Mouse (Mus musculus): ENCODE measurements around the gene Camk2b. TPM values are rescaled to one million over a fixed set of nuclear protein-coding genes. Genes with fewer than 3 reads are reported as not detected.
"Not testable (repeated sequence)": the region's sequence is repeated elsewhere in the genome, so short reads cannot be mapped to it uniquely, and the experiment has no call there.

Gene Camk2b
- polyA plus RNA-seq, 1 experiment from 2014 or later: 3.6 TPM

- not testable (repeated sequence) for H3K9me3 ChIP-seq; H3K4me3 ChIP-seq; H3K4me1 ChIP-seq (replicated peaks); DNase-seq (ENCODE audit: low spot score); H3K36me3 ChIP-seq; H3K27me3 ChIP-seq (ENCODE audit: insufficient read depth, poor library complexity, severe bottlenecking); H3K27ac ChIP-seq
- WGBS: 94% methylated on average over 11 of the region's 11 CpGs
These were observed 131.6 kb downstream of the Camk2b start for GRCm38 (mm10) chr11:5934531-5934930.

GRCm38 (mm10) chr11:5931947-5932346, 134.2 kb downstream of the Camk2b start:
- not testable (repeated sequence) for DNase-seq (ENCODE audit: low spot score); H3K27ac ChIP-seq; H3K4me1 ChIP-seq (replicated peaks); H3K4me3 ChIP-seq; H3K9me3 ChIP-seq; H3K27me3 ChIP-seq (ENCODE audit: insufficient read depth, poor library complexity, severe bottlenecking); H3K36me3 ChIP-seq
- WGBS: 84% methylated on average over 6 of the region's 6 CpGs

GRCm38 (mm10) chr11:5930578-5930977, 135.6 kb downstream of the Camk2b start:
- peaks cover 7% of the 10 kb centered on the region; the same call in 1 of the 2 replicates for H3K9me3 ChIP-seq
- no peak overlapping the region for H3K4me3 ChIP-seq
- no peak overlapping the region for H3K27ac ChIP-seq
- DNase-seq (ENCODE audit: low spot score): no peak
- 59% methylated on average over 1 of the region's 1 CpGs for WGBS
- 0 out of 2 replicates have a peak, but pooled peaks cover 4% of the 10 kb centered on the region for H3K4me1 ChIP-seq (replicated peaks)
- no peaks in the 10 kb centered on the region for H3K36me3 ChIP-seq
- no peaks in the 10 kb centered on the region for H3K27me3 ChIP-seq (ENCODE audit: insufficient read depth, poor library complexity, severe bottlenecking)

GRCm38 (mm10) chr11:5926696-5927220, 139.4 kb downstream of the Camk2b start:
- Histone ChIP-seq H3K4me3 (no peak overlapping the region), H3K4me1 (replicated peaks) (0 out of 2 replicates have a peak, but pooled peaks cover 4% of the 10 kb centered on the region), H3K36me3 (no peaks in the 10 kb centered on the region), H3K27ac (no peak overlapping the region), H3K9me3 (peaks cover 7% of the 10 kb centered on the region; the same call in 1 of the 2 replicates), H3K27me3 (ENCODE audit: insufficient read depth, poor library complexity, severe bottlenecking) (no peaks in the 10 kb centered on the region)
- WGBS: 88% methylated on average over 3 of the region's 3 CpGs
- DNase-seq (ENCODE audit: low spot score): no peak

- peaks cover 5% of the 10 kb centered on the region for H3K4me1 ChIP-seq (replicated peaks)
- no peak overlapping the region for H3K4me3 ChIP-seq
- DNase-seq (ENCODE audit: low spot score): no peak
- 65% methylated on average over 8 of the region's 8 CpGs for WGBS
- H3K36me3 ChIP-seq: no peaks in the 10 kb centered on the region
- H3K27ac ChIP-seq: no peak overlapping the region
- peaks cover 7% of the 10 kb centered on the region; the same call in 1 of the 2 replicates for H3K9me3 ChIP-seq
- no peaks in the 10 kb centered on the region for H3K27me3 ChIP-seq (ENCODE audit: insufficient read depth, poor library complexity, severe bottlenecking)
These were observed 141.5 kb downstream of the Camk2b start for GRCm38 (mm10) chr11:5924699-5925098.

GRCm38 (mm10) chr11:5920323-5920960, 145.7 kb downstream of the Camk2b start:
- Histone ChIP-seq H3K27ac (no peak overlapping the region), H3K4me3 (no peak overlapping the region), H3K27me3 (ENCODE audit: insufficient read depth, poor library complexity, severe bottlenecking) (no peaks in the 10 kb centered on the region), H3K9me3 (no peaks in the 10 kb centered on the region), H3K4me1 (replicated peaks) (peaks cover 5% of the 10 kb centered on the region), H3K36me3 (no peaks in the 10 kb centered on the region)
- DNase-seq (ENCODE audit: low spot score): no peak
- WGBS: 39% methylated on average over 17 of the region's 17 CpGs

Other genes starting within 250 kb of the Camk2b start
- 9.5 and 10.3 TPM in 2 replicates for gene Polm, start 228.3 kb downstream of the Camk2b start, polyA plus RNA-seq (2016; fragmentation: Nextera tagmentation; extraction: Ambion mirVana)
- gene Aebp1, start 204.4 kb downstream of the Camk2b start, polyA plus RNA-seq (2016; fragmentation: Nextera tagmentation; extraction: Ambion mirVana): 12.5 and 24.3 TPM in 2 replicates
- 137 and 152 TPM in 2 replicates for gene Pold2, start 188.1 kb downstream of the Camk2b start, polyA plus RNA-seq (2016; fragmentation: Nextera tagmentation; extraction: Ambion mirVana)
- gene Myl7, start 167.6 kb downstream of the Camk2b start, polyA plus RNA-seq (2016; fragmentation: Nextera tagmentation; extraction: Ambion mirVana): 2.6 and 14.6 TPM in 2 replicates
- gene Gck, start 116.3 kb downstream of the Camk2b start, polyA plus RNA-seq (2016; fragmentation: Nextera tagmentation; extraction: Ambion mirVana): 2.5 and 3.8 TPM in 2 replicates
- gene Ykt6, start 110.7 kb downstream of the Camk2b start, polyA plus RNA-seq (2016; fragmentation: Nextera tagmentation; extraction: Ambion mirVana): 53.4 and 54.5 TPM in 2 replicates
- 0.41 and 0.54 TPM in 2 replicates for gene A730071L15Rik, start 133.7 kb upstream of the Camk2b start, polyA plus RNA-seq (2016; fragmentation: Nextera tagmentation; extraction: Ambion mirVana)
- 45.1 and 49.0 TPM in 2 replicates for gene Nudcd3, start 134.1 kb upstream of the Camk2b start, polyA plus RNA-seq (2016; fragmentation: Nextera tagmentation; extraction: Ambion mirVana)
- gene Npc1l1, start 163.8 kb upstream of the Camk2b start, polyA plus RNA-seq (2016; fragmentation: Nextera tagmentation; extraction: Ambion mirVana): 0.04 TPM in 1 of 2 replicates, not detected in the other
- gene Ddx56, start 201.4 kb upstream of the Camk2b start, polyA plus RNA-seq (2016; fragmentation: Nextera tagmentation; extraction: Ambion mirVana): 116 and 121 TPM in 2 replicates
- 128 and 137 TPM in 2 replicates for gene Tmed4, start 208.5 kb upstream of the Camk2b start, polyA plus RNA-seq (2016; fragmentation: Nextera tagmentation; extraction: Ambion mirVana)
- gene Ogdh, start 225.3 kb upstream of the Camk2b start, polyA plus RNA-seq (2016; fragmentation: Nextera tagmentation; extraction: Ambion mirVana): 99.9 and 117 TPM in 2 replicates